Mouse (Mus musculus): ENCODE results near the gene Trir. TPM values are rescaled to one million over a fixed set of nuclear protein-coding genes. Genes with fewer than 3 reads are reported as not detected.

The Trir gene
- total RNA-seq, 2 experiments from 2014 or later, result 71.9 to 73.6 TPM

GRCm38 (mm10) chr8:84990349-84990748 is 36.3 kb upstream of the Trir start, which contains the start of gene Hook2:
Gene Hook2, plus strand, starts transcription at chr8:84990603.
- intact Hi-C loops (cut with DNase I), result loop anchor here (1.0 to 2.0 kb wide), 2 partner anchors 16 to 46 kb away; no protein-coding TSS in a partner anchor

GRCm38 (mm10) chr8:84990836-84991235 is 35.8 kb upstream of the Trir start:
- intact Hi-C loops (cut with DNase I), result loop anchor here (1.0 to 2.0 kb wide), 2 partner anchors 17 to 46 kb away; no protein-coding TSS in a partner anchor
- no peak for DNase-seq

More at GRCm38 (mm10) chr8:84990349-84990748, 36.3 kb upstream of the Trir start, which contains the start of gene Hook2:
- peak; percentile 94 to 96 for DNase-seq

- intact Hi-C loops (cut with DNase I), result no loop called here
- DNase-seq, result no peak
These were observed 32.2 kb upstream of the Trir start for GRCm38 (mm10) chr8:84994375-84994774.

DNA sequence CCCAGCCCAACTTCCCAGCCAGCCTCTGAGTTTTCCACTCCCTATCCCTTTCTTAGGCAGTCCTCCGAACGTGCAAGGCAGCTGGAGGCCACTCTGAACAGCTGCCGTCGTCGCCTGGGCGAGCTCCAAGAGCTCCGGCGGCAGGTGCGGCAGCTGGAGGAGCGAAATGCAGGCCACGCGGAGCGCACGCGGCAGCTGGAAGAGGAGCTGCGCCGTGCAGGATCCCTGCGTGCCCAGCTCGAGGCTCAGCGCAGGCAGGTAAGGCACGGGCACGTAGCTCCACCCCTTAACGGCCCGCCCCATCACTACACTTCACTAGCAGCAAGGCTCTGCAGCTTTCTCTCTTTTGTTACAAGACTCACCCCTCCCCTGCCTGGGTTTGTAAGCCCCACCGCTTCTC is 30.9 kb upstream of the Trir start:
- intact Hi-C loops (cut with DNase I), result loop anchor here (5.0 kb wide), 1 partner anchor 68 kb away; no protein-coding TSS in a partner anchor
- no peak for DNase-seq

DNA sequence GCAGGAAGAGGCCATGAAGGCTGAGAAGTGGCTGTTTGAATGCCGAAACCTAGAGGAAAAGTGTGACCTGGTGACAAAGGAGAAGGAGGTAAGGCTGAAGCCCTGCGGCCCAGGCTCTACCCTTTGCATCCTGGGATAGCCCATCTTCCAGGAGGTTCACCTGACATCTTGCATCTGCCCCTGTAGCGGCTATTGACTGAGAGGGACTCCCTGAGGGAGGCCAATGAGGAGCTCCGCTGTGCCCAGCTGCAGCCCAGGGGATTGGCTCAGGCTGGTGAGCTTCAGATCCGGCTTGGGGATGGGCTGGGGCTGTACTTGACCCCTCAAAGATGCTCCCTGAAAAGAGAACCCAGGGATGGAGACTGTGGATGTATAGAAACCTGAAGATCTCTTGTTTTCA is 29.6 kb upstream of the Trir start:
- intact Hi-C loops (cut with DNase I), result loop anchor here (5.0 kb wide), 1 partner anchor 70 kb away; no protein-coding TSS in a partner anchor

GRCm38 (mm10) chr8:84997649-84998295 is 28.9 kb upstream of the Trir start:
- DNase-seq, result peak; percentile 85 to 89
- intact Hi-C loops (cut with DNase I), result loop anchor here (5.0 kb wide), 1 partner anchor 70 kb away; no protein-coding TSS in a partner anchor

More for the DNA sequence above, 29.6 kb upstream of the Trir start:
- DNase-seq, result no peak

GRCm38 (mm10) chr8:85007686-85008085 is 18.9 kb upstream of the Trir start:
- no peak for DNase-seq
- intact Hi-C loops (cut with DNase I), result no loop called here

GRCm38 (mm10) chr8:85011242-85011641 is 15.4 kb upstream of the Trir start:
- intact Hi-C loops (cut with DNase I), result no loop called here

DNA sequence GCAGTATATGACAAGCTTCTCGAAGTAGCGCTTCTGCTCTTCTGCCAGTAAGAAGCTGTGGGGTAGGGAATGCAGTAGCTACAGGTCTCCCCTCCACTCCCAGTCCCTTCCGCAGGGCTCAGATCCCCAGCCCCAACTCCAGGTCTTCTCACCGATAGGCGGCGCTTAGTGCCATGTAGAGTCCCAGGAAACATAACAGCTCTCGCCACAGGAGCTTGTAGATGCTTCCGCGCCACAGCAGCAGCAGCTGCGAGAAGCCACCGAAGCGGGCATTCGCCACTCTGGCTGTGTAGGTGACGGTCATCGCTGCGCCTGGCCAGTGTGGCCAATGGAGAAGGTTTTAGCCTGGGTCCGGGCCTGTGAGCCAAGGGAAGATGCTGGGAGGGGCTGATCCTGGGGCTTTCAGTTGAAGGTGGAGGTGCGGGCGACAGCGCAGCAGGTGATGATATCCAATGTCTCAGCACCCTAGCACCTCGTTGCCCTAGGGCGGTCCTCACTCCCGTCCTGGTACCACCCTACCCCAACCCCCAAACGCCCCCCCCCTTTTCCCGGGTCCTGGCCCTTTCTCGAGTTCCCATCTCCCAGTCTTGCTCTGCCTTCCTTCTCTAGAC is 13.3 kb upstream of the Trir start:
- peak in 1 of 2 experiments; percentile 29 for DNase-seq
- intact Hi-C loops (cut with DNase I), result no loop called here

More at GRCm38 (mm10) chr8:85011242-85011641, 15.4 kb upstream of the Trir start:
- DNase-seq, result no peak

DNA sequence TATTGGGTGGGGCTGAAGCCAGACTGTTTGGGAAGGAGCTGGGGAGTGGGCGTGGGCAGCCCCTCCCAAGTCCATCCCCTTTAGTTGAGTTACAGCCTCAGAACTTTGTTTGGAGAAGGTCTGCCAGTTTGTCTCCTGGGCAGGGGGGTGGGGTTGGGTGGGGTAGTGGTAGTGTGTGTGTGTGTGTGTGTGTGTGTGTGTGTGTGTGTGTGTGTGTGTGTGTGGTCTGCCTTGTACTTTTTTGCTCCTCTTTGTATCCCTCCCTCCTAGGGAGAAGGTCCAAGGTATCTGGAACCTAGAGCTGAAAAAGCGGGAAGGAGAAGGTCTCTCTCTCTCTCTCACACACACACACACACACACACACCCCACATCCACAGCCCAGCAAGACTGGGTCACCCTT is 12.2 kb upstream of the Trir start, which contains the start of gene Best2:
Gene Best2 (minus strand): TSS at position 101 of the 400 bp plus-strand sequence.
- no peak for DNase-seq
- intact Hi-C loops (cut with DNase I), result no loop called here

GRCm38 (mm10) chr8:85016724-85017123 is 9.9 kb upstream of the Trir start:
- intact Hi-C loops (cut with DNase I), result no loop called here
- no peak for DNase-seq

DNA sequence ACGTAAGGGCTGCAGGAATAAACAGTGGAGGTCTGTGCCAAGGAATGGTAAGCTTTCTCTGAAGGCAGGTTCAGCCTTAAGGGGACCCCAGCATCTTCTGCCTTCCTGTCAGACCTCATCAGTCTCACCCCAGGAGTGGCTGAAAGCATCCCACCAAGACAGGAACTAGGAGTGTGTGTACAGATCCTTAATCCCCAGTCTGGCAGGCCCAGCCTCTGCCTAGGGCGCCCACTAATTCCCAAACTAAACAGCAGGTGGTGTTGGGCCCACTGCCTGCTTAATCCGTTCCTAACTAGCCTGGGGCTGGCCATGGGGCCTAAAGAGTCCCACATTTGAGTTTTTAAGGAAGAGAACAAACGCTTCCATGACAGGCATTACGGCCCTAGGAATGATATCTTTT is 9.4 kb upstream of the Trir start:
- no peak for DNase-seq
- intact Hi-C loops (cut with DNase I), result no loop called here

DNA sequence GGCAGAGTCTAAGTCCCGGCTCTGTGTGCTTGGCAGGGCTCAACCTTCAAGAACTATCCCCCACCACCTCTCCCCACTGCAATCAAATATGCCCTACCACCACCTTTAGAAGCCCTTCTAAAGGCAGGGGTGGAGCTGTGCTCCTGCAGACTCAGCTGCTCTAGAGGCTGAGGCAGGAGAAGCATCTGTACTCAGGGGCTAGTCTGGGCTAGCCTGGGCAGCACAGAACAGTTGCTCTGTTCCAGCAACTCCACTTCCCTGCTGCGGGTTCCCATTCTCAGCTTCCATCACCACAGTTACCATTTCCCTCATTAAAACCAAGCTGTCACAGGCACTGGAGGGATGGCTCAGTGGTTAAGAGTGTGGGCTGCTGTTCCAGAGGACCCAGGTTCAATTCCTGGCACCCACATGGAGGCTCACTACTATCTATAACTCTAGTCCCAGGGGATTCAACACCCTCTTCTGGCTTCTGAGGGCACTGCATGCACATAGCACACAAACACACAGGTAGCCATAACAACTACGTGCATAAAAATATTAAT is 5.0 kb upstream of the Trir start:
- no peak for DNase-seq
- intact Hi-C loops (cut with DNase I), result no loop called here

- no peak for DNase-seq
- intact Hi-C loops (cut with DNase I), result no loop called here
These were observed 2.8 kb upstream of the Trir start for GRCm38 (mm10) chr8:85023846-85024245.

GRCm38 (mm10) chr8:85025098-85025932 is 1.3 kb upstream of the Trir start, which contains the start of gene Asna1:
Gene Asna1, minus strand, starts transcription at chr8:85025281.
- DNase-seq, result peak; percentile 72
- intact Hi-C loops (cut with DNase I), result no loop called here

DNA sequence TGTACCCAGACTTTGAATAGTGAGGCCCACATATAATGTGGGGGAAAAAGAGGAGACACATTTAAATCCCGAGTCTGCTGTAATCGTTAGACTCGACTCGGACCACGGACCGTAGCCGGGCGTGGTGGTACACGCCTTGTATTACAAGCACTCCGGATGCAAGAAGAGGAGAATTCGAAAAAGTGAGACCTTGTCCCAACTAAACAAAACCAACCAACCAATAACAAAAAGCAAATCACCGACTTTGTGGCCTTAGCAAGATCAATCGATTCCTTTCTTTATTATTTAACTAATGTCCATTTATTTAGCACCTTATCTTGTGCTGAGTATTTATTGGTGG is 863 bp downstream of the Trir start:
- intact Hi-C loops (cut with DNase I), result no loop called here
- DNase-seq, result no peak

DNA sequence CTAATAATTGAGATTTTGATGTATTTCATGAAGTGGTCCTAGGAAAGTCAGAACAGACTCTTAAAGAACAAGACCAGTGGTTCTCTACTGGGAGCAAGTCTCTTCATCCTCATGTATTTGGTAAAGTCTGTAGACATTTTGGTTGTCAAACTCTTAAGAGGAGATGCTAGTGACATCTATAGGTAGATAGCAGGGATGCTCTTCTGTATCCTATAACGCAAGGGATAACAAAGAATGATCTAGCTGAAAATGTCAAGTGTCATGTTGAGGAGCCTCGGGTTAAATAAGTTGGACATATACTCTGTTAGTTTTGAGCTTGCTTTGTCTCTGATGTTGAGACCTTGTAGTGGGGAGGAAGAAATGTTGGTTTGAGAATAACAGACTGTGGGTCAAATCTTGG is 1.3 kb downstream of the Trir start:
- no peak for DNase-seq
- intact Hi-C loops (cut with DNase I), result no loop called here

DNA sequence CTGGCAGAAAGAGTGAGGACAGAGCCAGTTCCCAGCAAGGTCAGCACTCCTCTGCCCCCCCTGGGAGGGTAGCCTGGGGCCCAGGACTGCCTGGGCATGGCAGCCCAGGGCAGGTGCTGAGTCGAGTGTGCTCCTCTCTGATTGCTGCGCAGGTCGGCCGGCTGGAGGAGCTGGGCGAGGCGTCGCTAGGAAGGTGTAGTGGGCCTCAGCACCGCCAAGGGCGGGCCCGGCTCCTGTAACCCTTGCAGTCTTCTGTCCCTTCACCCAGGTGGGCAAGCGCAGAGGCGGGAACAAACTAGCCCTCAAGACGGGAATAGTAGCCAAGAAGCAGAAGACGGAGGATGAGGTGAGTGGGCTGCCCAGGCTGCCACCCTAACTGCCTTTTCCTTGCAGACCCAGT is 2.6 kb downstream of the Trir start:
- intact Hi-C loops (cut with DNase I), result no loop called here
- DNase-seq, result no peak

- no peak for DNase-seq
- intact Hi-C loops (cut with DNase I), result no loop called here
These were observed 6.1 kb downstream of the Trir start for GRCm38 (mm10) chr8:85032622-85033311.

GRCm38 (mm10) chr8:85033867-85034266 is 7.2 kb downstream of the Trir start:
- DNase-seq, result no peak
- intact Hi-C loops (cut with DNase I), result no loop called here
